Mouse (Mus musculus) liver, embryonic 15.5 days (tissue): ENCODE data around the gene Gm8439. TPM values are rescaled to one million over a fixed set of nuclear protein-coding genes. Genes with fewer than 3 reads are reported as not detected.
"Not testable (repeated sequence)": the region's sequence is repeated elsewhere in the genome, so short reads cannot be mapped to it uniquely, and the experiment has no call there.

ENCODE experiments used
- ATAC-seq: fragments of 200-750 bp; cut with Nextera tagmentation; 2 replicates; pipeline ENCODE4 v1.8.0; 2017; ENCODE audit warnings: moderate number of reproducible peaks, mild to moderate bottlenecking, moderate library complexity; ENCODE audit not compliant: insufficient read depth
- H3K27ac ChIP-seq: fragments of 300-500 bp; sonication (generic); replicated peaks from 2 replicates; pipeline ENCODE4 v1.5.1; 2015; ENCODE audit warnings: mild to moderate bottlenecking, inconsistent platforms
- H3K27me3 ChIP-seq: fragments of 300-500 bp; sonication (generic); 2 replicates; pipeline ENCODE4 v1.6.1; 2015; ENCODE audit warnings: mild to moderate bottlenecking, inconsistent platforms
- H3K36me3 ChIP-seq: fragments of 300-500 bp; sonication (generic); replicated peaks from 2 replicates; pipeline ENCODE4 v1.6.1; 2015; ENCODE audit warnings: moderate library complexity, mild to moderate bottlenecking, inconsistent platforms
- H3K4me1 ChIP-seq: fragments of 300-500 bp; sonication (generic); replicated peaks from 2 replicates; pipeline ENCODE4 v1.6.1; 2015; ENCODE audit warnings: inconsistent platforms
- H3K4me2 ChIP-seq: fragments of 300-500 bp; sonication (generic); 2 replicates; pipeline ENCODE4 v1.6.1; 2015; ENCODE audit warnings: moderate library complexity, mild to moderate bottlenecking, inconsistent platforms
- H3K4me3 ChIP-seq: fragments of 300-500 bp; sonication (generic); replicated peaks from 2 replicates; pipeline ENCODE4 v1.5.1; 2015; ENCODE audit warnings: mild to moderate bottlenecking, inconsistent platforms
- H3K9ac ChIP-seq: fragments of 300-500 bp; sonication (generic); 2 replicates; pipeline ENCODE4 v1.6.1; 2015; ENCODE audit warnings: moderate library complexity, mild to moderate bottlenecking, inconsistent platforms
- H3K9me3 ChIP-seq: fragments of 300-500 bp; sonication (generic); replicated peaks from 2 replicates; pipeline ENCODE4 v1.6.1; 2016; ENCODE audit warnings: inconsistent platforms
- WGBS: fragments of 180-500 bp; shearing (Covaris S2); methylation state at CpG from one replicate; pipeline ENCODE4 v1.1.7; 2015; ENCODE audit warnings: mixed read lengths; ENCODE audit not compliant: insufficient replicate concordance; 5-methylcytosine and 5-hydroxymethylcytosine counted together
- polyA plus RNA-seq: library from polyadenylated mRNA; unstranded; fragments of >200 nt; fragmentation: Nextera tagmentation; extraction: Ambion mirVana; gene quantifications from 2 replicates; pipeline ENCODE4 v1.2.1, GENCODE M21; 2015

The Gm8439 gene
- polyA plus RNA-seq, 1 experiment from 2014 or later = not detected

GRCm38 (mm10) chr4:120580894-120581293 is 7.7 kb upstream of the Gm8439 start:
- ATAC-seq = peak; percentile 52; the same call in 1 of the 2 replicates
- H3K4me2 ChIP-seq = no peak overlapping the region
- 25% methylated on average over 5 of the region's 5 CpGs for WGBS

GRCm38 (mm10) chr4:120581711-120582110 is 6.8 kb upstream of the Gm8439 start:
- Histone ChIP-seq H3K9me3 (no peaks in the 10 kb centered on the region), H3K36me3 (no peaks in the 10 kb centered on the region), H3K27me3 (peaks cover 6% of the 10 kb centered on the region; the same call in 1 of the 2 replicates), H3K9ac (no peak overlapping the region), H3K4me2 (no peak overlapping the region), H3K4me3 (no peak overlapping the region), H3K4me1 (peaks cover 11% of the 10 kb centered on the region), H3K27ac (no peak overlapping the region)
- WGBS = 71% methylated on average over 9 of the region's 9 CpGs
- ATAC-seq = no peak

More at GRCm38 (mm10) chr4:120580894-120581293, 7.7 kb upstream of the Gm8439 start:
- H3K9ac ChIP-seq = no peak overlapping the region
- H3K4me1 ChIP-seq = peaks cover 11% of the 10 kb centered on the region
- H3K9me3 ChIP-seq = no peaks in the 10 kb centered on the region
- no peak overlapping the region for H3K27ac ChIP-seq
- H3K4me3 ChIP-seq = no peak overlapping the region
- H3K27me3 ChIP-seq = peaks cover 6% of the 10 kb centered on the region; the same call in 1 of the 2 replicates
- no peaks in the 10 kb centered on the region for H3K36me3 ChIP-seq

- H3K4me3 ChIP-seq = no peak overlapping the region
- H3K27me3 ChIP-seq = peaks cover 14% of the 10 kb centered on the region; the same call in 1 of the 2 replicates
- H3K4me2 ChIP-seq = no peak overlapping the region
- H3K27ac ChIP-seq = no peak overlapping the region
- WGBS = 58% methylated on average over 1 of the region's 1 CpGs
- no peaks in the 10 kb centered on the region for H3K9me3 ChIP-seq
- H3K9ac ChIP-seq = no peak overlapping the region
- H3K36me3 ChIP-seq = no peaks in the 10 kb centered on the region
- peaks cover 20% of the 10 kb centered on the region for H3K4me1 ChIP-seq
- no peak for ATAC-seq
These were observed 1.6 kb upstream of the Gm8439 start for GRCm38 (mm10) chr4:120586986-120587385.

DNA sequence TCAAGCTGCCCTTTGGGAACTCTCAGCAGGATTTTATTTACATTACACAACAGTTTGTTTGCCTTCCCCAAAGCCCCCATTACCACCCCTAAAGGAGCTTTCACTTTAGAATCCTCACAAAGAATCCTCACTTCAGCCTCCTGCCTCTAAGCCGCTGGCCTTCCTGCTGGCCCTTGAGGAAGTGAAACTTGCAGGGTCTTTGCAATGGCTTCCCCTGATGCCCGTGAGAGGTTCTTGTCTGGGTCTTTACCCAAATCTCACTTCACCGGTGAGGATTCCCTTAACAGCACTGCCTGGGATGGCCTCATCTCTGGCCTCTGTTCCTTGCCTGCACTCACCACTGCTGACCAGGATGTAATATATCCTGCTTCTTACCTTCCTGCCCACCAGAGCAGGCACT is 525 bp downstream of the Gm8439 start:
- 0 out of 2 replicates have a peak overlapping the region, but pooled peaks have one; percentile 16 for H3K4me2 ChIP-seq
- 26% methylated on average over 3 of the region's 3 CpGs for WGBS
- H3K9ac ChIP-seq = no peak overlapping the region

DNA sequence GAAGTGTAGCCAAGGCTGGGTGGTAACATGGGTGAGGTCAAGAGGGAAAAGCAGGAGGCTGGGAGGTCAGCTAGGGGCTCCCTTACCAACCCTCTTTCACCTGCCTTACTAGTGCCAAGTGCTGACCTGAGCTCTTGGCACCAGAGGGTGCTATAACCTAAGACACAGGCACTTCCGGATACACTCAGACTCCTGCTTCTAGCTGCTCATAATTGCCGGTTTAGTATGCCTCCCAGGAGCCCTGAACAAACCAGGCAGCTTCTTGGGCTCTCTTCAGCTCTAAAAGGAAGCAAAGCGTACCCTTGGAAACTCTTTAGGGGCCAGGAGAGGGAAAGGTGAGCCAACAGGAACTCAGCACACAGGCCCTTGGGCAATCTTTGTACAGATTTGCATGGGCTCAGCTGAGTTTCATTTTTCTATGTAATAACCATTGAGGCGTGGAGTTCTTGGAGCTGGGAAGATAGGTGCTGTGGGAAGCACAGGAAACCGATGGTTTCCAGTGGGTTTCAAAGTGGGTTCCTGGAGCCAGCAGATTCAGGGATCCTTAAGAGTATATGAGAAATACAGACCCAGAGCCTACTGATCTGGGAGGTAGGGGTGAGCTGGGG is 1.4 kb downstream of the Gm8439 start:
- H3K9me3 ChIP-seq = no peaks in the 10 kb centered on the region
- H3K4me2 ChIP-seq = peak overlapping the region; percentile 21
- peak; percentile 66; the same call in 1 of the 2 replicates for ATAC-seq
- WGBS = 22% methylated on average over 5 of the region's 5 CpGs
- H3K9ac ChIP-seq = no peak overlapping the region
- H3K27ac ChIP-seq = no peak overlapping the region
- H3K4me1 ChIP-seq = peaks cover 20% of the 10 kb centered on the region
- no peak overlapping the region for H3K4me3 ChIP-seq
- H3K36me3 ChIP-seq = no peaks in the 10 kb centered on the region
- H3K27me3 ChIP-seq = peaks cover 8% of the 10 kb centered on the region; the same call in 1 of the 2 replicates

More for the DNA sequence above, 525 bp downstream of the Gm8439 start:
- Histone ChIP-seq H3K36me3 (no peaks in the 10 kb centered on the region), H3K9me3 (no peaks in the 10 kb centered on the region), H3K27ac (no peak overlapping the region), H3K27me3 (peaks cover 11% of the 10 kb centered on the region; the same call in 1 of the 2 replicates), H3K4me1 (peaks cover 20% of the 10 kb centered on the region), H3K4me3 (no peak overlapping the region; the same call in 1 of the 2 replicates)
- no peak for ATAC-seq

- WGBS = 78% methylated on average over 4 of the region's 4 CpGs
- H3K9me3 ChIP-seq = no peaks in the 10 kb centered on the region
- no peak for ATAC-seq
- no peaks in the 10 kb centered on the region for H3K36me3 ChIP-seq
- H3K4me3 ChIP-seq = no peak overlapping the region
- H3K4me1 ChIP-seq = peaks cover 20% of the 10 kb centered on the region
- no peak overlapping the region for H3K9ac ChIP-seq
- H3K4me2 ChIP-seq = no peak overlapping the region
- H3K27me3 ChIP-seq = peaks cover 8% of the 10 kb centered on the region; the same call in 1 of the 2 replicates
- no peak overlapping the region for H3K27ac ChIP-seq
These were observed 2.4 kb downstream of the Gm8439 start for GRCm38 (mm10) chr4:120590973-120591372.

GRCm38 (mm10) chr4:120596210-120596609 is 7.7 kb downstream of the Gm8439 start:
- not testable (repeated sequence) for H3K36me3 ChIP-seq, ATAC-seq, H3K9me3 ChIP-seq, H3K4me2 ChIP-seq, H3K27me3 ChIP-seq, H3K4me3 ChIP-seq, H3K9ac ChIP-seq, H3K27ac ChIP-seq
- H3K4me1 ChIP-seq = peaks cover 17% of the 10 kb centered on the region
- 71% methylated on average over 1 of the region's 1 CpGs for WGBS

- Histone ChIP-seq H3K9ac (no peak overlapping the region), H3K36me3 (no peaks in the 10 kb centered on the region), H3K4me1 (peaks cover 17% of the 10 kb centered on the region), H3K27ac (no peak overlapping the region), H3K4me2 (no peak overlapping the region), H3K27me3 (no peaks in the 10 kb centered on the region), H3K9me3 (no peaks in the 10 kb centered on the region), H3K4me3 (no peak overlapping the region)
- no peak for ATAC-seq
- 23% methylated on average over 2 of the region's 2 CpGs for WGBS
These were observed 10.4 kb downstream of the Gm8439 start for GRCm38 (mm10) chr4:120598922-120599321.

DNA sequence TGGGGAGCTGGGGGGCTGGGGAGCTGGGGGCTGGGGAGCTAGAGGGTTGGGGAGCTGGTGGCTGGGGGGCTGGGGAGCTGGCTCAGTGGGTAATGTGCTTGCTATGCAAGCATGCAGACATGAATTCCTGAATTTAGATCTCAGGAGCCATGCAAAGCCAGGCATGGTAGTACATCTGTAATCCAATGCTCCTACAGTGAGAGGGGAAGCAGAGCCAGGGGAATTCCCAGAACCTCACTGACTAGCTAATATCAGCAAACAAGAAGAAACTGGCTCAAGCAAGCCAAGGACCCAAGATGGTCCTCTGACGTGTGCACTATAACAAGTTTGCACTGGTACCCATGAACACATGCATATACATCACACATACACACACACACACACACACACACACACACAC is 13.2 kb downstream of the Gm8439 start:
- H3K36me3 ChIP-seq = no peaks in the 10 kb centered on the region
- WGBS = 75% methylated on average over 1 of the region's 1 CpGs
- no peak overlapping the region for H3K27ac ChIP-seq
- no peak overlapping the region for H3K9ac ChIP-seq
- H3K4me2 ChIP-seq = no peak overlapping the region
- peaks cover 11% of the 10 kb centered on the region for H3K4me1 ChIP-seq
- H3K9me3 ChIP-seq = no peaks in the 10 kb centered on the region
- no peaks in the 10 kb centered on the region for H3K27me3 ChIP-seq
- no peak for ATAC-seq
- H3K4me3 ChIP-seq = no peak overlapping the region

DNA sequence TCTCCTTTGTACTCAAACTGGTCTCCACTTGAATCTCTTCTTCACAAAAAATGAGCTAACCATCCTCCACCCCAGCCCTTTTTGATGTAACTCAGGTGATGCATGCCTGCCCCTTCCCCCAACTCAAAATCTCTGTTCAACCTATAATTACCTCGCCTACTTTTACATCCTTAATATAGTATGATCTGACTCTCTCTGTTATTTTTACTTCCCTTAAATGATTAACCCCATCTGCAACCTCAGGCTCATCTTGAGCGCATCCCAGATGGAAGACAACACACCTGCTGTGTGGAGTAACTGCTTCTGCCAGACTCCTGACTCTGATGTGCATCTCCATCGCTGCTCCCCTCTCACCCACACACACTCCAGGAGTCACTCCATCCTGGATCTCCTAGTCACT is 14.1 kb downstream of the Gm8439 start:
- WGBS = 63% methylated on average over 3 of the region's 3 CpGs
- Histone ChIP-seq H3K36me3 (no peaks in the 10 kb centered on the region), H3K27me3 (no peaks in the 10 kb centered on the region), H3K4me3 (no peak overlapping the region), H3K4me2 (no peak overlapping the region), H3K9ac (no peak overlapping the region), H3K4me1 (peaks cover 10% of the 10 kb centered on the region), H3K27ac (no peak overlapping the region), H3K9me3 (no peaks in the 10 kb centered on the region)
- no peak for ATAC-seq

GRCm38 (mm10) chr4:120606941-120607340 is 18.4 kb downstream of the Gm8439 start:
- H3K27ac ChIP-seq = no peak overlapping the region
- no peaks in the 10 kb centered on the region for H3K36me3 ChIP-seq
- H3K9me3 ChIP-seq = no peaks in the 10 kb centered on the region
- no peaks in the 10 kb centered on the region for H3K27me3 ChIP-seq
- H3K9ac ChIP-seq = no peak overlapping the region
- no peak overlapping the region for H3K4me3 ChIP-seq
- H3K4me1 ChIP-seq = peaks cover 3% of the 10 kb centered on the region
- no peak for ATAC-seq
- no peak overlapping the region for H3K4me2 ChIP-seq
- WGBS = 57% methylated on average over 3 of the region's 3 CpGs

DNA sequence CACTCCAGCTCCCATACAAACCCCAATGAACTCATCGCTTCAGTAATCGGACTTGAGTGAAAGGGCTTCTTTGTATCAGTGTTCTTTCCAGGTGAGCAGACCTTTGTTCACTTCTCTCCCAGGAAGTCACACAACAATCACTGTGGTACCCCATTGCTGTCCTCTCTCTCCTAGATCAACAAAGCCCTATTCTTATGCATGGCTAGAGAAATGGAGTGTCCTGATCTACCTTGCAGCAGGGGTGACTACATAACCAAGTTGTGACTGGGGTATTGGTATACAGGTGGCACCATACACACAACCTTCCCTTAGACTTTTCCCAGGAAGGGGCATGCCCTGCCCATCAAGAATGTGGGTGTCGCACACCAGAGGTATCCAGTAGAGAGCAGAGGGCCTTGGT is 22.5 kb downstream of the Gm8439 start:
- Histone ChIP-seq H3K9ac (no peak overlapping the region), H3K4me3 (no peak overlapping the region), H3K36me3 (no peaks in the 10 kb centered on the region), H3K27ac (no peak overlapping the region), H3K4me2 (no peak overlapping the region), H3K27me3 (no peaks in the 10 kb centered on the region), H3K9me3 (no peaks in the 10 kb centered on the region), H3K4me1 (peaks cover 36% of the 10 kb centered on the region)
- ATAC-seq = no peak
- 89% methylated on average over 3 of the region's 3 CpGs for WGBS
